Mouse (Mus musculus) embryonic facial prominence, embryonic 13.5 days (tissue): ENCODE measurements around the gene Mc1r. TPM values are rescaled to one million over a fixed set of nuclear protein-coding genes. Genes with fewer than 3 reads are reported as not detected.

ENCODE experiments used
- ATAC-seq: fragments of 200-750 bp; cut with Nextera tagmentation; 2 replicates; pipeline ENCODE4 v1.8.0; 2017; ENCODE audit warnings: low read depth; ENCODE audit not compliant: insufficient number of reproducible peaks, insufficient read depth, low FRiP score, low TSS enrichment
- H3K27ac ChIP-seq: fragments of 300-500 bp; sonication (generic); 2 replicates; pipeline ENCODE4 v1.5.1; 2015; ENCODE audit warnings: moderate library complexity, mild to moderate bottlenecking, inconsistent platforms
- H3K27me3 ChIP-seq: fragments of 300-500 bp; sonication (generic); 2 replicates; pipeline ENCODE4 v1.6.1; 2015; ENCODE audit warnings: mild to moderate bottlenecking, inconsistent platforms
- H3K36me3 ChIP-seq: fragments of 300-500 bp; sonication (generic); 2 replicates; pipeline ENCODE4 v1.6.1; 2015; ENCODE audit warnings: mild to moderate bottlenecking, inconsistent platforms
- H3K4me1 ChIP-seq: fragments of 300-500 bp; sonication (generic); 2 replicates; pipeline ENCODE4 v1.6.1; 2015; ENCODE audit warnings: inconsistent platforms
- H3K4me2 ChIP-seq: fragments of 300-500 bp; sonication (generic); 2 replicates; pipeline ENCODE4 v1.6.1; 2015; ENCODE audit warnings: moderate library complexity, mild to moderate bottlenecking, inconsistent platforms
- H3K4me3 ChIP-seq: fragments of 300-500 bp; sonication (generic); 2 replicates; pipeline ENCODE4 v1.5.1; 2015; ENCODE audit warnings: mild to moderate bottlenecking, inconsistent platforms
- H3K9ac ChIP-seq: fragments of 300-500 bp; sonication (generic); 2 replicates; pipeline ENCODE4 v1.6.1; 2015; ENCODE audit warnings: mild to moderate bottlenecking, inconsistent platforms
- H3K9me3 ChIP-seq: fragments of 300-500 bp; sonication (generic); 2 replicates; pipeline ENCODE4 v1.6.1; 2016; ENCODE audit warnings: inconsistent platforms
- WGBS: fragments of 180-500 bp; shearing (Covaris S2); methylation state at CpG from one replicate; pipeline ENCODE4 v1.1.7; 2015; ENCODE audit warnings: mixed read lengths; 5-methylcytosine and 5-hydroxymethylcytosine counted together
- polyA plus RNA-seq: library from polyadenylated mRNA; unstranded; fragments of >200 nt; fragmentation: Nextera tagmentation; extraction: Ambion mirVana; gene quantifications from 2 replicates; pipeline ENCODE4 v1.2.1, GENCODE M21; 2015

The Mc1r gene
- polyA plus RNA-seq, 1 experiment from 2014 or later: 0.14 TPM

DNA sequence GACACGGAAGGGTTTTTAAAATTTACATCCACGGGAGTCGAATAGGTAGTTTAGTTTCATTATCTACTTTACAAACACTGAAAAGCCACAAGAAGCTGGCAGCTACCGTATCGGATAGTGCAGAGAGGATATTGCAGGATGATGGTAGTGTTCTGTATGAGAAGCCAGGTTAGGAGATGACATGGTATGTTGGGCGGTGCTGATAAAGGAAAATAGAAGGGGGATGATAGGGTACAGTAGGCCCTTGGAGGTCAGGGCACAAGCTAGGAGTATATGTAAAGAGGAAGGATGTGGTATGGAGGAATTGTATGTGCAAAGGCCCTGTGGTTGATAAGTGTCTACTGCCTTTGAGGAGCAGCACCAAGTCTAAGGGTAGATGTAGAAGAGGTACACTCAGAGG, 47.7 kb downstream of the Mc1r start:
- Histone ChIP-seq H3K4me2 (no peak overlapping the region), H3K27ac (no peak overlapping the region), H3K4me1 (no peaks in the 10 kb centered on the region), H3K9ac (no peak overlapping the region), H3K4me3 (no peak overlapping the region), H3K27me3 (no peaks in the 10 kb centered on the region), H3K36me3 (peaks cover 91% of the 10 kb centered on the region), H3K9me3 (no peaks in the 10 kb centered on the region)
- ATAC-seq: no peak
- 93% methylated on average over 6 of the region's 6 CpGs for WGBS

Other genes starting within 250 kb of the Mc1r start
- gene Sult5a1, start 248.8 kb upstream of the Mc1r start, polyA plus RNA-seq: 29.4 and 37.6 TPM in 2 replicates
- gene Dpep1, start 220.9 kb upstream of the Mc1r start, polyA plus RNA-seq: 2.4 and 4.1 TPM in 2 replicates
- 153 and 164 TPM in 2 replicates for gene Chmp1a, start 194.3 kb upstream of the Mc1r start, polyA plus RNA-seq
- gene Spata33, start 194.3 kb upstream of the Mc1r start, polyA plus RNA-seq: 5.8 and 5.9 TPM in 2 replicates
- 39.5 and 44.3 TPM in 2 replicates for gene Cdk10, start 182.3 kb upstream of the Mc1r start, polyA plus RNA-seq
- gene Spata2l, start 170.9 kb upstream of the Mc1r start, polyA plus RNA-seq: 4.6 and 5.1 TPM in 2 replicates
- gene Zfp276, start 152.9 kb upstream of the Mc1r start, polyA plus RNA-seq: 27.0 and 29.3 TPM in 2 replicates
- gene Vps9d1, start 152.8 kb upstream of the Mc1r start, polyA plus RNA-seq: 32.6 and 33.3 TPM in 2 replicates
- gene Fanca, start 88.5 kb upstream of the Mc1r start, polyA plus RNA-seq: 27.2 and 28.8 TPM in 2 replicates
- gene Spire2, start 74.4 kb upstream of the Mc1r start, polyA plus RNA-seq: 1.9 and 2.2 TPM in 2 replicates
- gene Tcf25, start 33.4 kb upstream of the Mc1r start, polyA plus RNA-seq: 148 and 162 TPM in 2 replicates
- gene Tubb3, start 4.3 kb downstream of the Mc1r start, polyA plus RNA-seq: 40.1 and 47.9 TPM in 2 replicates
- gene Def8, start 16.4 kb downstream of the Mc1r start, polyA plus RNA-seq: 38.3 and 43.2 TPM in 2 replicates
- gene Afg3l1, start 70.8 kb downstream of the Mc1r start, polyA plus RNA-seq: 52.8 and 54.4 TPM in 2 replicates
- 5.3 and 6.0 TPM in 2 replicates for gene Dbndd1, start 108.4 kb downstream of the Mc1r start, polyA plus RNA-seq
- gene Gas8, start 111.7 kb downstream of the Mc1r start, polyA plus RNA-seq: 36.5 and 38.5 TPM in 2 replicates
- gene Rhou, start 246.8 kb downstream of the Mc1r start, polyA plus RNA-seq: 6.9 and 8.3 TPM in 2 replicates